Mouse (Mus musculus) liver, embryonic 11.5 days (tissue): ENCODE measurements around the gene Zfp811. TPM values are rescaled to one million over a fixed set of nuclear protein-coding genes. Genes with fewer than 3 reads are reported as not detected.
"Not testable (repeated sequence)": the region's sequence is repeated elsewhere in the genome, so short reads cannot be mapped to it uniquely, and the experiment has no call there.

Source experiments
- ATAC-seq: fragments of 200-750 bp; cut with Nextera tagmentation; replicated peaks from 2 replicates; pipeline ENCODE4 v1.8.0; 2017; ENCODE audit warnings: moderate number of reproducible peaks, mild to moderate bottlenecking, moderate TSS enrichment, moderate library complexity; ENCODE audit not compliant: low FRiP score
- DNase-seq: peaks from one replicate; pipeline ENCODE4 v3.0.0-alpha.2; 2017; ENCODE audit warnings: low spot score
- H3K27ac ChIP-seq: fragments of 300-500 bp; sonication (generic); 2 replicates; pipeline ENCODE4 v1.5.1; 2014; ENCODE audit warnings: mild to moderate bottlenecking, low read depth, low read length, control low read depth
- H3K27me3 ChIP-seq: fragments of 300-500 bp; sonication (generic); replicated peaks from 2 replicates; pipeline ENCODE4 v1.6.1; 2014; ENCODE audit warnings: low read length, mixed read lengths; ENCODE audit not compliant: control insufficient read depth, insufficient read depth
- H3K36me3 ChIP-seq: fragments of 300-500 bp; sonication (generic); 2 replicates; pipeline ENCODE4 v1.6.1; 2014; ENCODE audit warnings: mild to moderate bottlenecking, low read length, moderate library complexity, mixed read lengths; ENCODE audit not compliant: control insufficient read depth, insufficient read depth
- H3K4me1 ChIP-seq: fragments of 300-500 bp; sonication (generic); replicated peaks from 2 replicates; pipeline ENCODE4 v1.6.1; 2014; ENCODE audit warnings: low read length, mixed read lengths; ENCODE audit not compliant: control insufficient read depth, insufficient read depth
- H3K4me2 ChIP-seq: fragments of 300-500 bp; sonication (generic); 2 replicates; pipeline ENCODE4 v1.6.1; 2014; ENCODE audit warnings: mild to moderate bottlenecking, control low read depth, moderate library complexity
- H3K4me3 ChIP-seq: fragments of 300-500 bp; sonication (generic); 2 replicates; pipeline ENCODE4 v1.5.1; 2014; ENCODE audit warnings: low read depth, low read length, control low read depth
- H3K9ac ChIP-seq: fragments of 300-500 bp; sonication (generic); 2 replicates; pipeline ENCODE4 v1.6.1; 2014; ENCODE audit warnings: low read depth, low read length, control low read depth
- H3K9me3 ChIP-seq: fragments of 300-500 bp; sonication (generic); 2 replicates; pipeline ENCODE4 v1.6.1; 2016; ENCODE audit warnings: low read length, inconsistent platforms, mixed read lengths; ENCODE audit not compliant: control insufficient read depth
- WGBS: fragments of 180-500 bp; shearing (Covaris S2); extraction: QIAGEN DNeasy Blood & Tissue Kit; methylation state at CpG from one replicate; pipeline ENCODE4 v1.1.7; 2014; 5-methylcytosine and 5-hydroxymethylcytosine counted together
- polyA plus RNA-seq: library from polyadenylated mRNA; unstranded; fragments of >200 nt; fragmentation: Nextera tagmentation; extraction: Ambion mirVana; gene quantifications from 2 replicates; pipeline ENCODE4 v1.2.1, GENCODE M21; 2014

Zfp811 gene
- polyA plus RNA-seq, result 1.3 and 1.6 TPM in 2 replicates

- 4% methylated on average over 17 of the region's 17 CpGs for WGBS
- no peak for ATAC-seq
Measured at GRCm38 (mm10) chr17:32809544-32810374, at the start of gene Zfp811. Gene Zfp811, minus strand, starts transcription at chr17:32809931.

GRCm38 (mm10) chr17:32856713-32857112, 47.0 kb upstream of the Zfp811 start:
- H3K4me3 ChIP-seq, H3K4me1 ChIP-seq, H3K4me2 ChIP-seq, H3K36me3 ChIP-seq, ATAC-seq, H3K9me3 ChIP-seq, DNase-seq, H3K27me3 ChIP-seq, H3K9ac ChIP-seq, H3K27ac ChIP-seq: not testable (repeated sequence)
- 41% methylated on average over 3 of the region's 6 CpGs for WGBS

More at GRCm38 (mm10) chr17:32809544-32810374, at the start of gene Zfp811:
- no peaks in the 10 kb centered on the region for H3K9me3 ChIP-seq
- no peak within 1 kb of the TSS for H3K27ac ChIP-seq
- H3K27me3 ChIP-seq, result peaks cover 3% of the 10 kb centered on the region
- H3K4me2 ChIP-seq, result peak within 1 kb of the TSS; percentile 57
- no peaks in the 10 kb centered on the region for H3K4me1 ChIP-seq
- H3K9ac ChIP-seq, result 0 out of 2 replicates have a peak within 1 kb of the TSS, but pooled peaks have one; percentile 8
- DNase-seq, result peak; percentile 44
- peak within 1 kb of the TSS; percentile 47 for H3K4me3 ChIP-seq
- H3K36me3 ChIP-seq, result no peaks in the 10 kb centered on the region

- Histone ChIP-seq H3K9me3 (no peaks in the 10 kb centered on the region), H3K4me1 (no peaks in the 10 kb centered on the region), H3K9ac (no peak overlapping the region), H3K27ac (no peak overlapping the region), H3K27me3 (no peaks in the 10 kb centered on the region), H3K4me3 (no peak overlapping the region), H3K36me3 (no peaks in the 10 kb centered on the region), H3K4me2 (no peak overlapping the region)
- DNase-seq (no peak), ATAC-seq (no peak)
- WGBS, result 63% methylated on average over 7 of the region's 7 CpGs
Measured at GRCm38 (mm10) chr17:32851581-32851980, 41.9 kb upstream of the Zfp811 start.

- H3K4me1 ChIP-seq, result no peaks in the 10 kb centered on the region
- ATAC-seq (no peak), DNase-seq (no peak)
- no peak overlapping the region for H3K27ac ChIP-seq
- H3K9ac ChIP-seq, result no peak overlapping the region
- no peak overlapping the region for H3K4me2 ChIP-seq
- H3K9me3 ChIP-seq, result no peaks in the 10 kb centered on the region
- no peaks in the 10 kb centered on the region for H3K36me3 ChIP-seq
- no peak overlapping the region for H3K4me3 ChIP-seq
- WGBS, result 80% methylated on average over 2 of the region's 2 CpGs
- no peaks in the 10 kb centered on the region for H3K27me3 ChIP-seq
Measured at GRCm38 (mm10) chr17:32841388-32841787, 31.7 kb upstream of the Zfp811 start.

- Histone ChIP-seq H3K27ac (no peak overlapping the region; the same call in 1 of the 2 replicates), H3K4me3 (no peak overlapping the region), H3K9me3 (no peaks in the 10 kb centered on the region), H3K4me2 (no peak overlapping the region), H3K36me3 (no peaks in the 10 kb centered on the region), H3K9ac (no peak overlapping the region), H3K27me3 (no peaks in the 10 kb centered on the region), H3K4me1 (no peaks in the 10 kb centered on the region)
- DNase-seq (peak; percentile 38), ATAC-seq (no peak)
- WGBS, result 48% methylated on average over 15 of the region's 15 CpGs
Measured at GRCm38 (mm10) chr17:32839083-32839802, 29.5 kb upstream of the Zfp811 start.

GRCm38 (mm10) chr17:32830418-32830782, 20.7 kb upstream of the Zfp811 start:
- Histone ChIP-seq H3K9me3 (no peaks in the 10 kb centered on the region), H3K9ac (no peak overlapping the region), H3K4me2 (peak overlapping the region; percentile 80), H3K4me3 (peak overlapping the region; percentile 88), H3K36me3 (0 out of 2 replicates have a peak, but pooled peaks cover 2% of the 10 kb centered on the region), H3K27me3 (no peaks in the 10 kb centered on the region), H3K4me1 (peaks cover 4% of the 10 kb centered on the region), H3K27ac (no peak overlapping the region)
- no peak; the same call in 1 of the 2 replicates for ATAC-seq
- DNase-seq, result no peak
- WGBS, result 34% methylated on average over 3 of the region's 3 CpGs

- H3K36me3 ChIP-seq, result peaks cover 5% of the 10 kb centered on the region; the same call in 1 of the 2 replicates
- peak; percentile 94 for ATAC-seq
- WGBS, result 2% methylated on average over 35 of the region's 35 CpGs
Measured at GRCm38 (mm10) chr17:32829540-32830417, 20.0 kb upstream of the Zfp811 start, which contains the start of gene Zfp799. Gene Zfp799, minus strand, starts transcription at chr17:32830261.

More at GRCm38 (mm10) chr17:32829540-32830417, 20.0 kb upstream of the Zfp811 start, which contains the start of gene Zfp799:
- peak within 1 kb of the TSS; percentile 80 for H3K4me2 ChIP-seq
- no peaks in the 10 kb centered on the region for H3K9me3 ChIP-seq
- peaks cover 4% of the 10 kb centered on the region for H3K4me1 ChIP-seq
- no peaks in the 10 kb centered on the region for H3K27me3 ChIP-seq
- peak; percentile 78 for DNase-seq
- peak within 1 kb of the TSS; percentile 88 for H3K4me3 ChIP-seq
- peak within 1 kb of the TSS; percentile 88 for H3K9ac ChIP-seq
- H3K27ac ChIP-seq, result peak within 1 kb of the TSS; percentile 62; the same call in 1 of the 2 replicates
